Mouse (Mus musculus) G1E (cell line): Measurements from ENCODE around the gene Slc25a26.

ENCODE experiments used
- CTCF ChIP-seq: IDR thresholded peaks from 2 replicates; pipeline ENCODE4 v1.5.1; 2012; ENCODE audit warnings: low read depth, low read length, inconsistent platforms, mixed read lengths
- GATA1 ChIP-seq: IDR thresholded peaks from 2 replicates; pipeline ENCODE4 v1.6.1; 2012; ENCODE audit warnings: borderline replicate concordance, low read length, inconsistent platforms, mixed read lengths
- GATA2 ChIP-seq: IDR thresholded peaks from 2 replicates; pipeline ENCODE4 v1.6.1; 2012; ENCODE audit warnings: low read depth, low read length, inconsistent platforms, borderline replicate concordance
- POLR2AphosphoS5 ChIP-seq: IDR thresholded peaks from 2 replicates; pipeline ENCODE4 v1.6.1; 2012; ENCODE audit warnings: low read depth, low read length, inconsistent platforms; ENCODE audit not compliant: insufficient replicate concordance
- TAL1 ChIP-seq: conservative IDR thresholded peaks from 2 replicates; pipeline ENCODE4 v1.6.1; 2012; ENCODE audit warnings: low read depth, low read length, inconsistent platforms, mixed read lengths

DNA sequence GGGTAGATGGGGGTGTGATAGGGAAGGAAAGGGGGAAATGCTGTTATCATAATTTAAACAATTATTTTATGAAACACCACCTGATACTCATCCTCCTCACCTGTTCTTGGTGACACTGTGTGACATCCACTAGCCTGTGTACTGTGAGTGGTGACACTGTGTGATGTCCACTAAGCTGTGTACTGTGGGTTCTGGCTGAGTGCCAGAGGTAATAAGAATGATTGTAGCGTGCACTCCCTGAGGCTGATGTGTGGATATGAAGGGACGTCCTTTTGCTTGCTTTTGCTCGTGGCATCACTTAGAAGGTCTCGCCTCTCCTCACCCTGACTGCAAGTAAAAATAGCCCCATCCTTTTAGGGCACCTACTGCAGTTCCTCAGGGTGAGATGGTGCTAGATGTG is 47.1 kb downstream of the Slc25a26 start:
- TF ChIP-seq CTCF (no peak), GATA1 (no peak), GATA2 (no peak), TAL1 (no peak), POLR2AphosphoS5 (no peak)
